Mouse (Mus musculus): ENCODE results near the gene Ppp5c.
A peak's percentile ranks its signal among the peaks of the same experiment; 100 is the strongest.

Ppp5c gene

GRCm38 (mm10) chr7:17050933-17051594 lies 23.3 kb upstream of the Ppp5c start:
- DNase-seq = peak; percentile 79 to 88

DNA sequence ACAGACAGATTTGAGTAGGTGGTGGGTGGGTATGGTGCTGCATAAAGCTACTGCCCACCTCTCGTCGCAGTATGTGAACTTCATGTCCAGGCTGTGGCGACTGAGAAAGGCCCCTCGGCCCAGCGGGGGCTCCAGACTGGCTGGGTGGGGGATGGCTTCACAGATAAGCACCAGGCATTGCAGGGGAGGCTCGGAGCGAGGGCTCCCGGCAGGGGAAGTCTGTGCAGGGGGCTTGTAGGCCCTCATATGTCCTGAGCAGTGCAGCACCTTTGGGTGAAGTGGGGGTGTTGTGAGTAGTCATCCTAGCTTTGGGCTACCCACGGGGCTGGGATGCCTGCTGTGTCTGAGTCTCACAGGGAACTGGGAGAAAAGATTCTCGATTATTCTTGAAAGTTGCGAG lies 22.8 kb upstream of the Ppp5c start:
- no peak for DNase-seq

DNA sequence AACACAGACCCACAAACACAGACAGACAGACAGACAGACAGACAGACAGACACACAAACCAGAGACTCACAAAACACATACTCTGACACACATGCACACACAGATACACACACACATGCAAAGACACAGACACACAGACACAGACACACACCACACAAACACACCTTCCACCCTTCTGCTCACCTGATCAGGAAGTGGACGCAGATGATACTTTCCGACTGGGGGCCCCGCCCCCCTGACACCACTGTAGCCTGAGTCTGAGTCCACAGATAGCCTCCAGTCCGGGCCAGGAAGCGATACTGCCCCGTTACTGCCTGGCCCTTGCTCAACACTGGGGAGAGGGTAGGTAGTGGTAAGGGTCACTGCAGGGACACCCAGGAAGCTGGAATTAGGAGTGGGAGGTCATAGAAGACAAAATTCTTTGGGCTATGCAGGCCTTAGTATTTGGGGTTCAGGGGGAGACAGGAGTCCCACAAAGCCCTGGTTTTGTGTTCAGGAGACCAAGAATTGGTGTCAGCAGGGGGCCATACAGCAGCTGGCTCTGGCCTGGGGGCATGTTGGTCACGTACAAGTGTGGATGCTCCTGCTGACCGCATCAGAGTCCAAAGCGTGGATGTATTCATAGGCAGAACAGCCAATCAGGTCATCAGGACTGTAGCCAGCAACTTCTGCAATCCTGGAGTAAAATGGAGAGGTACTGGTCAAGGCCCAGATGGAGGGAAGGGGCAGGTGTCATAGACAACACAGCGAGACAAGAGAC lies 20.9 kb upstream of the Ppp5c start:
- no peak for DNase-seq

DNA sequence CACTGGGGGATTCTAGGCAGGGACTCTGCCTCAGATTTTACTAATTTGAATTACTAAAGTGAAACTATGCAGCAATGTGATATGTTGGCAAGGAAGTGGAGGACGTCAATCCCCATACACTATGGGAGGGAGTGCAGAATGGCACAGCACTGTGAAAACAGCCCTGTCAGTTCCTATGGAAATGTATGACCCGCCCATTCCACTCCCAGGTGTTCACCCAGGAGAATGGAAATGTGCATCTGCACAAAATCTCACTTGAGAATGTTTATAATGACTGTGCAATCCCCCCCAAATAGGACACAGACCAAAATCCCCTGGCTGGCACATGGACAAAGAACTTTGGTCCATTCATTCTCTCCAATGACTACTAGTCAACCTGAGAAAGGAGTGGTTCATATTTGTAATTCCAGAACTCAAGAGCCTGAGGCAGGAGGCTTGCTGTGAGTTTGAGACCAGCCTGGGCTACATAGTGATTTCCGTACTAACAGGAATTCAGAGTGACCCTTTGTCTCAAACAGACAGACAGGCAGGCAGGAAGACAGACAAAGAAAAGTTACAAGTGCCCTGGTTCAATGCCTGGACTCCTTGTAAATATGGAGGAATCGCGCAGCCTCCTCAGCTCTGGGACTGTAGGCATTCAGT lies 19.4 kb upstream of the Ppp5c start:
- no peak for DNase-seq

DNA sequence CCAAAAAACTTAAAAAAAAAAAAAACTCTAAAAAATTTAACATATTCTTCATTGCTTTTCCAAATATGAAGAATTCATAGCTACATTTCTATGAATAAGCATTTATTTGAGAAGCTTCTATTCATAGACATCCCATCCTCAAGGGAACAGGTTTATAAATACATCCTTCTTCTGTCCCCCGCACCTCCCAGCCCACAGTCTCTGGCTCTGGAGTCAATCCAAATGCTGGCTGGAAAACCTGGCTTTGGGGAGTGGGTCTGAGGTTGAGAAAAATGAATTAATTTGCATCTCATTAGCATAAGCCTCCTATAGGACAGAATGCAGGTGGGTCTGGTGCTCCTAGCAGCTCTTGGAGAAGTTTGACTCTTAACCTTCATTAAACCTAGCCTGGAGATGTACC lies 18.0 kb upstream of the Ppp5c start:
- no peak for DNase-seq

DNA sequence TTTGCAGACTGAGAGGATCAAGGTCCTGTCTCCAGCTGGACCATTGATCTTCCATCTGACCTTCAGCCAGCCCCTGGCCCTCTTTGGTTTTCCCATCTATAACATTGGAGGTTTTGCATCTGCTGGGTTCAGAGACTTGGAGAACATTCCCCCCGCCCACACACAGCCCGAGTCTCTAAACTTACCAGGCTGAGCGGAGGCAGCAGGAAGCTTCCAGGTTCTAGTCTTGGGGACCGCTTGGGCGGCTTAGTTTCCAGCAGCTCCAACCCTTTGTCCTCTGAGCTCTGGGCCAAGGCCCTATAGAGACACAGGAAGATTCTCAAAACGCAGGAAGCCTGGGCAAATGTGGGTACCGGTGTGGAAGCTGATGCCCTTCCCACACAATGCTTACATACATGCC lies 11.6 kb upstream of the Ppp5c start:
- no peak for DNase-seq

DNA sequence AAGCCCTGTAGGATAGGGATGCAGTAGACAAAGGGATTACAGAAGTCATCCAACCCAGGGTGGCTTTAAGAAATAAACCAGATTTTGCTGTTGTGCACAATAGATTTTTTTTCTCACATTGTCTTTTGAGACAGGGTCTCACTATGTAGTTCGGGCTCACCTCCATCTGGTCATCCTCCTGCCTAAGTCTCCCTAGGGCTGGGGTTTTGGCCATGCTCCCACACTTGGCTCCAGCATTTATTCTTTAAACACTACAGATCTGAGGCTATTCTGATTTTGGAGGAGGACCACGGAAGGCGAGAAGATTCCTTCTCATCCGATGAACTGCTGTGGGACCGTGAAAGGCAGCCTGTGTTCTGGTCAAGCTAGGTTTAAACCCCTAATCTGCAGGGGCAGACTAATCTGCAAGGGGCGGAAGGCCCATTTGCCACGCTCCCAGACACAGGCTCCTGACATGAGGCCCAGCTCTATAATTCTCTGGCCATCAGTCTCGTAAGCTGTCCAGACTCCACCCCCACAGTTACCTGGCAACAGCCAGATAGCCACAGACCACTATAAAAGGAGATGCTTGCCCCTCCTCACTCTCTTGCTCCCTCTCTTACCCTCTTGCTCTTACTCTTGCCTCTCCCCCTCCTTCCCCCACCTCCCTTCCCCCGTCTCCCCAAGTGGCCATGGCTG lies 10.4 kb upstream of the Ppp5c start:
- no peak for DNase-seq

GRCm38 (mm10) chr7:17030239-17030638 lies 2.5 kb upstream of the Ppp5c start:
- no peak for DNase-seq

DNA sequence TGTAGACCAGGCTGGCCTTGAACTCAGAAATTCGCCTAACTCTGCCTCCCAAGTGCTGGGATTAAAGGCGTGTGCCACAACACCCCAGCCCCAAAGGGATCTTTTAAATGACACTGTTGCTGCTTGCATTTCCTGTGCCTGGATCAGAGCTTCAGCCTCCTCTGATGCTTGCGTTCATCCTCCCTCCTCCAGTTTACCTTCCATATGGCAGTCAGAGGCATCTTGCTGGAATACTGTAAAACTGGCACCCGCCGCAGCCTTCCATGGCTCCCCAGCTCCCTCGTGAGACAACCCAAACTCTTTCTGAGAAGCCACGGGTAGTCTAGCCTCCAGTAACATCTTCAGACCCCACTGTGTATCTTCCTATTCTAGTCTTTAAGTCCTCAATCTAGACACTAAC lies 1.2 kb upstream of the Ppp5c start:
- DNase-seq = no peak

- peak; percentile 74 to 80 for DNase-seq
These were observed 775 bp downstream of the Ppp5c start for GRCm38 (mm10) chr7:17026710-17027587.

DNA sequence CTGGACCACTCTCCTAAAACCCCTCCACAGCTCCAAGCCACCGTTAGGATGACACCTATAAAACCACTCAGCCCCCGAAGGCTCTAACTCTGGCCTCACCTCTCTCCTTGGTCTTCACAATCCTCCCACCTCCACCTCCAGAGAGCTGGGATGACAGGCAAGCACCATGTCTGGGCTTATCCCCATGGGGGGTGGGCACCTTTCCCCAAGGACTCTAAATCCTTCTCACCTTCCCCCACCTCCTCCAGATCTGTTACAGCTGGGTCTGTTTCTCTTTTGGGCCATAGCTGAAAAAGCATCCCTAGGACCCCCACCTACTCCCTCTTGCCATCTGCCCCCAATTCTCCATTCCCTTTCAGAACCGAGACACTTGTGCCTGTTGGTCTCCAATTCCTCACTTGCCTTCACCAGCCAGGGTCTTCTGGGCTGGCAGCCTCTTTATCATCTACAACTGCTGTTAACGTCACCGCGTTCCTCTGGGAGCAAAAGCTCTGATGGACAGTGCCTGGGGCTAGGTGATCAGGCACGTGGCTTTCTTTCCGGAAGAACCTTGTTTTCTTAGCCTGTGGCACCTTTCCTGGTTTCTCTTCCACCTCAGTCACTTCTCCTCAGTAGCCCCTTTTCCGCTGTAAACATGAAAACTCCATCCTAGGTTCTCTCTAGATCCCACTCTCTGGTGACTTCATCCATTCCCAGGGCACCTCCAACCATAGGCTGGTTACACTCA lies 1.7 kb downstream of the Ppp5c start:
- no peak for DNase-seq

- DNase-seq = peak; percentile 57 to 62
These were observed 2.2 kb downstream of the Ppp5c start for GRCm38 (mm10) chr7:17025505-17025894.

DNA sequence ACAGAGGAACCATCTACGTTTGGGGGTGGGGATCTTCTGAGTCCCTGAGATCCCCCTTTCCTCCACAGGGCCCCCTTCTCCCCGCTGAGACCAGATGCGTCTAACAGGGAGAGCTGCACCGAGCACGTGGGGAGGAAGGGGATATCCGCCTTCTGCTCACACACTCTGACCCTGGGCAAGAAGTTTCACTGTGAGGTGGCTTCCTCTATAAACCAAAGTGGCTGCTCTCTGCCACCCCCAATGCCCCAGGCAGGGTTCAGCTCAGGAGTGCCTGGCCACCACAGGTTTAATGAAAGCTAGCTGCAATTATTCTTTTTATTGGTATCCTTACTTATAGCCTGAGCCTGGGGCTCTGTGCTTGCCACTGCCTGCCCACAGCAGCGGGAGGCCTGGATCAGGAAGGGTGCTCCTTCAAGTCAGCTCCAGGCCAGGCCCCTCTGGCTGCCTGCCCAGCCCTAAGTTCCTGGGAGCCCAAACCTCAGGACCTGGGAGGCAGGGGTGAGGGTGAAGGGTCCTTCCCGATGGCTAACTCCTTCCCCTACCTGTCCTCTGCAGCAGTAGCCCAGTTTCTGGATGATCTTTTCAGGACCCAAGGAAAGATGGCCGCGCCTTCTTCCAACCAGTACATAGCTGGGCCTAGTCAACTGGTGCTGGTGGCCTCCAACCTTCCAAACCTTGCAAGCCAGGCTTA lies 2.8 kb downstream of the Ppp5c start:
- peak; percentile 77 to 82 for DNase-seq

DNA sequence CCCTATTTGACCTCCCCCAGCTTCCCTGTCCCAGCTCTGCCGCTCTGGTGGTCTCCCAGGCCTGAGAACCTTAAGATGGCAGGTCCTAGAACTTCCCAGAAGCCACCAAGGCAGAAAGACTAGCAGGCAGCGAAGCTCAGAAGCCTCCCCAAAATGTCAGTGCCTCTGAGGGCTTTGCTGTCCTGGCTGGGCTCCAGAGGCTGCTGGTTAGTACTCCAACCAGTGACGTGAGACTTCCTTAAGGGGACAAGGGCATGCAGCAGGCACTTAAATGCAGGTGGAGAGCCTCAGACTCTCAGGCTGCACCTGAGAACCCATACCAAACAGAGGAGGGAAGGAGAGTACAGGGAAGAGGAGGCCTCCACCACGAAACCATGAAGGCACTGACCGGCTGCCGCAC lies 3.6 kb downstream of the Ppp5c start:
- peak; percentile 59 to 77 for DNase-seq

GRCm38 (mm10) chr7:17023701-17024100 lies 4.0 kb downstream of the Ppp5c start:
- DNase-seq = peak; percentile 34 to 37

- DNase-seq = peak in 1 of 2 experiments; percentile 8
These were observed 5.5 kb downstream of the Ppp5c start for GRCm38 (mm10) chr7:17022176-17022575.

- no peak for DNase-seq
These were observed 8.1 kb downstream of the Ppp5c start for GRCm38 (mm10) chr7:17019426-17020166.

- DNase-seq = no peak
These were observed 9.8 kb downstream of the Ppp5c start for GRCm38 (mm10) chr7:17017921-17018320.

GRCm38 (mm10) chr7:17017036-17017435 lies 10.7 kb downstream of the Ppp5c start:
- DNase-seq = peak; percentile 95 to 96

- peak in 1 of 2 experiments; percentile 31 for DNase-seq
These were observed 12.3 kb downstream of the Ppp5c start for GRCm38 (mm10) chr7:17015381-17015780.

All from kidney, postnatal 36 days (tissue).